Mouse (Mus musculus) lung, embryonic 16.5 days (tissue): Measurements from ENCODE around the gene Dock4. TPM values are rescaled to one million over a fixed set of nuclear protein-coding genes. Genes with fewer than 3 reads are reported as not detected.

Experiments used
- ATAC-seq: fragments of 200-750 bp; cut with Nextera tagmentation; 2 replicates; pipeline ENCODE4 v1.8.0; 2017; ENCODE audit warnings: low read depth, mild to moderate bottlenecking, moderate library complexity
- H3K27ac ChIP-seq: fragments of 300-500 bp; sonication (generic); 2 replicates; pipeline ENCODE4 v1.5.1; 2014; ENCODE audit warnings: mild to moderate bottlenecking, control low read depth, low read length
- H3K27me3 ChIP-seq: fragments of 300-500 bp; sonication (generic); 2 replicates; pipeline ENCODE4 v1.6.1; 2014; ENCODE audit warnings: low read depth, low read length, mixed read lengths; ENCODE audit not compliant: control insufficient read depth, insufficient read depth
- H3K36me3 ChIP-seq: fragments of 300-500 bp; sonication (generic); 2 replicates; pipeline ENCODE4 v1.6.1; 2014; ENCODE audit warnings: low read length; ENCODE audit not compliant: control insufficient read depth, insufficient read depth
- H3K4me1 ChIP-seq: fragments of 300-500 bp; sonication (generic); replicated peaks from 2 replicates; pipeline ENCODE4 v1.6.1; 2014; ENCODE audit warnings: low read length, mixed read lengths; ENCODE audit not compliant: control insufficient read depth, insufficient read depth
- H3K4me2 ChIP-seq: fragments of 300-500 bp; sonication (generic); 2 replicates; pipeline ENCODE4 v1.6.1; 2014; ENCODE audit warnings: low read depth, low read length, control low read depth
- H3K4me3 ChIP-seq: fragments of 300-500 bp; sonication (generic); 2 replicates; pipeline ENCODE4 v1.5.1; 2014; ENCODE audit warnings: mild to moderate bottlenecking, low read length, control low read depth
- H3K9ac ChIP-seq: fragments of 300-500 bp; sonication (generic); 2 replicates; pipeline ENCODE4 v1.6.1; 2014; ENCODE audit warnings: low read length, control low read depth
- H3K9me3 ChIP-seq: fragments of 300-500 bp; sonication (generic); 2 replicates; pipeline ENCODE4 v1.6.1; 2016; ENCODE audit warnings: low read length; ENCODE audit not compliant: control insufficient read depth
- WGBS: fragments of 180-500 bp; shearing (Covaris S2); extraction: QIAGEN DNeasy Blood & Tissue Kit; methylation state at CpG from one replicate; pipeline ENCODE4 v1.1.7; 2014; 5-methylcytosine and 5-hydroxymethylcytosine counted together
- polyA plus RNA-seq: library from polyadenylated mRNA; unstranded; fragments of >200 nt; fragmentation: Nextera tagmentation; extraction: Ambion mirVana; gene quantifications from 2 replicates; pipeline ENCODE4 v1.2.1, GENCODE M21; 2015

Gene Dock4
- polyA plus RNA-seq, 1 experiment from 2014 or later = 28.4 TPM

DNA sequence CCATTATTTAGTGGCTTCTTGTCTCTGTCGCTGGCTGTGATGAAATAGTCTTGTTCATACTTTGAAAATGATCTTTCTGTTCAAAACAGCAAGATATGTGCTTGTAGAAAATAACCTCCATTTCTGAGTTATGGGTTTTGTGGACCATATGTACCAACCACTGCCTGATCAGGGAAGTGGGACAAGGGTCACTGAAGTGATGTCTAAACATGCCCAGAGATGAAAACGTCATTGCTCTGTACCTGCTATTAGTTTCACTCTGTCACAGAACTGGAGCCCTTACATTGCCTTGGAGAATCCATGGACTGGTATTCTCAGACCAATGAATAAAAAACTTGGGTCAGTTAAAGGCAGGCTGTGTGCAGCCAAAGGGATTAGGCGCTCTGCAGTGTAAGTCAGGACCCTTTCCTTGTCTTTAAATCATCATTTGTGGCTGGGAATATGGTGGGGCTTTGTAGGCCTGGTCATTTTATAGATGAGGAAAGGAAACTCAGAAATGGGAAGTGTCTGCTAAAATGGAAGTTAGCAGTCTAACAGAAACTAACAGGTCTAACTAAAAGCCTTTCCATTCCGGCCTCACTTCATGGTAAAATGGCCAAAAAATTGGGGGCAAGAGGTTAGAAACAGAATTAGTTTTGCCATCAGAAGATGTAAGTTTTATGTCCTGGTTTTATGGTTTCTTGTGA is 139.8 kb downstream of the Dock4 start:
- Histone ChIP-seq H3K4me1 (no peaks in the 10 kb centered on the region), H3K27ac (no peak overlapping the region), H3K36me3 (no peaks in the 10 kb centered on the region), H3K9me3 (no peaks in the 10 kb centered on the region), H3K4me3 (no peak overlapping the region), H3K9ac (no peak overlapping the region), H3K27me3 (no peaks in the 10 kb centered on the region), H3K4me2 (no peak overlapping the region)
- no peak for ATAC-seq
- 80% methylated on average over 4 of the region's 4 CpGs for WGBS

DNA sequence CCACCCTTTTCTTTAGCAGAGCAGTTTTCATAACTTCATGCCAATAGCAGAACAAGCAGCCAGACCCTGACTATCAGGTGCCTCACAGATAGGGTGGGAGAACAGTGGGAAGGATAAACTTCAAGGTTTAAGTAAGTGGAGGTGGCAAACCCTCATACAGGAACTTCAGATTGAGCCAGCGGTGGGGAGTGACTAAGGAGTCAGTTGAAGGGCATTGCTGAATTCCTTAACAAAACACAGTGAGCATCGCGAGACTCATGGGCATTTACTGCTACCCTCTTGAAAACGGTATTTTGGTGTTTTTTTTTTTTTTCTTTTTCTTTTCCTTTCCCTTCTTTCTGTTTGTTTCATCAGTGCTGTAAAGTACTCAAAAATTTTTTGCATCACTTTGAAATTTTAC is 148.4 kb downstream of the Dock4 start:
- 55% methylated on average over 4 of the region's 4 CpGs for WGBS
- ATAC-seq = no peak
- H3K9me3 ChIP-seq = no peaks in the 10 kb centered on the region

DNA sequence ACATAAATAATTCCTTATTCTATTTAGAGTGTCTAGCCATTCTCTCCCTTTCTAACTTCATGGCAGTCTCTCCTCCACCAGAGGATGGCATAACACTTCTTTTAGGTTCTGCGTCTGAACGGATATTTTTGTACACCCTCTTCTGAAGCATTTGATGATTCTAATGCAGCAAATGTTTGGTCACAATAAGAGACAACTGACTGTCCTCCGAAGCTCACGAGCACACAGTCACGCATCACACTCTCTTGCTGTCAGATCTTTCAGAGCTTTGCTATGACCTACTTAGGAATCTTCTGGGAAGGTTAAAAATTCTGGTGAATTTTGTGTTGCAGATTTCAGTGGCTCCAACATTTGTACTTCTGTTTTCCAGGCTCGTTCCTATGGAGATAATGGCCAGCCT is 149.7 kb downstream of the Dock4 start:
- ATAC-seq = no peak
- H3K27me3 ChIP-seq = no peaks in the 10 kb centered on the region
- H3K9me3 ChIP-seq = no peaks in the 10 kb centered on the region
- H3K9ac ChIP-seq = no peak overlapping the region
- no peak overlapping the region for H3K27ac ChIP-seq
- no peak overlapping the region for H3K4me2 ChIP-seq
- H3K4me3 ChIP-seq = no peak overlapping the region
- H3K36me3 ChIP-seq = no peaks in the 10 kb centered on the region
- no peaks in the 10 kb centered on the region for H3K4me1 ChIP-seq
- 75% methylated on average over 6 of the region's 6 CpGs for WGBS

More for the DNA sequence above, 148.4 kb downstream of the Dock4 start:
- H3K36me3 ChIP-seq = no peaks in the 10 kb centered on the region
- H3K4me2 ChIP-seq = no peak overlapping the region
- no peak overlapping the region for H3K27ac ChIP-seq
- H3K4me1 ChIP-seq = no peaks in the 10 kb centered on the region
- H3K27me3 ChIP-seq = no peaks in the 10 kb centered on the region
- no peak overlapping the region for H3K4me3 ChIP-seq
- no peak overlapping the region for H3K9ac ChIP-seq

DNA sequence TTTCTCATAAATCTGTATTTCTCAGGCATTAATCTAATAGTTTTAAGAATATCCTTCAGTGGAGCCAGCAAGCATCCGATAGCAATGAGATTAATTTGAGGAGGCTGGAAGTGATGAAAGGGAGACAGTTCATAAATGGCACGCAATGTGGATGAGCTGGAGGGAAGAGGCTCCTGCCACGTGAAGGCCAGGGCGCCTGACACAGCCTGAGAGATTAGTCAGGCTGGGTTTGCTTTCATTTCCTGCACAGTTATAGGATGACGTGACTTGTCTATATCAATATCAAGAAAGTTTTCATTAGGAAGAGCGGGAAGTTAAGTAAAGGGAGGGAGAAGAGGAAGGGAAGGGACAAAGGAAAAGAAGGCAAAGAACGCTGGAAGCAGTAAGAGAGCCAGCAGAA is 150.3 kb downstream of the Dock4 start:
- ATAC-seq = no peak
- no peaks in the 10 kb centered on the region for H3K9me3 ChIP-seq
- WGBS = 60% methylated on average over 7 of the region's 7 CpGs
- H3K9ac ChIP-seq = no peak overlapping the region
- no peak overlapping the region for H3K4me2 ChIP-seq
- no peak overlapping the region for H3K4me3 ChIP-seq
- H3K4me1 ChIP-seq = no peaks in the 10 kb centered on the region
- no peaks in the 10 kb centered on the region for H3K36me3 ChIP-seq
- no peaks in the 10 kb centered on the region for H3K27me3 ChIP-seq
- H3K27ac ChIP-seq = no peak overlapping the region

DNA sequence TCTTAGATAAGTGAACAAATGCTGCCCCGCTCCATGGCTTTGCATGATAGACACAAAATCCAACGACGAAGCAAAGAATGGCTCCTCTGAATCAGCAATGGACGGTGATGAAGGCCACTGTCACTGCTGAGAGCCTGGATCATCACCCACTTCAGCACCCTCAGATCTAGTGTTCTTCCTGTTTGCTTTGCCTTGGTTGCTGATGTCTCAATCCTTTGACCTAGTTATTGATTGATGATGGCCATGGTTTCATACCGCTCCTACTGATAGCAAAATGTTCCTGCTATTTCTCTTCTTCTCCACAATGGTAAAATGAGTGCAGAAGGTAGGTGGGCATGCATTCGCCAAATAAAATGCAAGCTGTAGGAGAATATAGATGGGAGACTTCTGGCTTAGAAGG is 150.7 kb downstream of the Dock4 start:
- H3K27ac ChIP-seq = no peak overlapping the region
- WGBS = 75% methylated on average over 6 of the region's 6 CpGs
- no peak overlapping the region for H3K9ac ChIP-seq
- no peak overlapping the region for H3K4me3 ChIP-seq
- H3K4me2 ChIP-seq = no peak overlapping the region
- no peaks in the 10 kb centered on the region for H3K4me1 ChIP-seq
- H3K36me3 ChIP-seq = no peaks in the 10 kb centered on the region
- H3K9me3 ChIP-seq = no peaks in the 10 kb centered on the region
- ATAC-seq = no peak
- H3K27me3 ChIP-seq = no peaks in the 10 kb centered on the region

DNA sequence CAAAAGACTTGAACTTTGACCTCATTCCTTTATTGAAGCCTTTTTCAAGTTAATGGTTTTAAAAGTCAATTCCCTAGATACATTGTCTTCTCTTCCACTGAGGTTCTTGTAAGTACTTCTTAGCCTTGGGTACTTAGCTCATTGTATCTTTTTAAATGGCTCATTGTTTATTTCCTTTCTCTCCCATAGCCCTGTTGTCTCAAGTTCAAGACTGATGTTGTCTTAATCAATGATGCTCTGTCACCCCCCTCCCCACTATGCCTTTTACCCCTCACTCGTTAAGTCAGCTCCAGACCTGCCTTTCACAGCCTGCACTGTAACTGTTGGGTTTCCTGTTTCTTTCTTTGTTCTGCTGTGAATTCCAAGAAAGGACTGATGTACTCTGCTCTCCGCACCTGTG is 154.2 kb downstream of the Dock4 start:
- WGBS = 54% methylated on average over 2 of the region's 2 CpGs
- H3K36me3 ChIP-seq = no peaks in the 10 kb centered on the region
- no peak overlapping the region for H3K9ac ChIP-seq
- no peaks in the 10 kb centered on the region for H3K9me3 ChIP-seq
- H3K4me3 ChIP-seq = no peak overlapping the region
- no peaks in the 10 kb centered on the region for H3K4me1 ChIP-seq
- H3K4me2 ChIP-seq = no peak overlapping the region
- no peaks in the 10 kb centered on the region for H3K27me3 ChIP-seq
- no peak overlapping the region for H3K27ac ChIP-seq
- ATAC-seq = no peak

DNA sequence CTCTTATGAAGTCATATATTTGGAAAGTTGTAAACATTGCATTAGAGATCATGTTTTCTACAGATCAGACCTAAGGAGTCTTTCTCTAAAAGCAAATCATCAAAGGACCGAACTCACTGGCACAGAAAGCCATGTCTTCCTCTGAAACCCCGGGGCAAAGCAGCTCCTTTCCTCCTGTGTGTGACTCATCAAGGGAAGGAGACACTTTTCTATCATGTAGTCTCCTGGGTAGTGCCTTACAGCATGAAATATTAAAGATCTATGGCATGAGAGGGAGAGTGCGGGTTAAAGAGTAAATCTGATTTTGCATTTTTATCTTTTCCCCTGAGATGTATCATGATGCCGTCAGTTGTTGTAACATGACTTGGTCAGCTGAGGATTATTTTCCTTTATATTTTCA is 159.8 kb downstream of the Dock4 start:
- Histone ChIP-seq H3K4me1 (no peaks in the 10 kb centered on the region), H3K27me3 (no peaks in the 10 kb centered on the region), H3K9ac (no peak overlapping the region), H3K4me2 (no peak overlapping the region), H3K4me3 (no peak overlapping the region), H3K27ac (no peak overlapping the region), H3K9me3 (no peaks in the 10 kb centered on the region), H3K36me3 (no peaks in the 10 kb centered on the region)
- no peak for ATAC-seq
- WGBS = 78% methylated on average over 4 of the region's 4 CpGs

DNA sequence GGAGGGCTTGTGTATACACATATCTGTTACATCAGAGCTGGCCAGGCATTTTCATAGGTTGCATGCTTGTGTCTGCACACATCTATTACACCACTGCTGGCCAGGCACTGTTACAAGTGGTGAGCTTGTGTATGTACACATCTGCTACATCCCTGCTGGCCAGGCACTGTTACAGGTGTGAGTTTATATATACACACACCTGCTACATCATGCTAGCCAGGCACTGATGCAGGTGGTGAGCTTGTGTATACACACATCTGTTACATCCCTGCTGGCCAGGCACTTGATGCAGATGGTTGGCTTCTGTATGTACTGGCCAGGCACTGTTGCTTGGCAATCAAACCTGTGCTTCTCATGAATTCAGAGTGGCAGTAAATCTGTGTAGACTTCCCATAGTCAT is 177.2 kb downstream of the Dock4 start:
- H3K4me1 ChIP-seq = no peaks in the 10 kb centered on the region
- H3K9me3 ChIP-seq = no peaks in the 10 kb centered on the region
- H3K4me3 ChIP-seq = no peak overlapping the region
- no peak for ATAC-seq
- no peak overlapping the region for H3K4me2 ChIP-seq
- H3K27me3 ChIP-seq = no peaks in the 10 kb centered on the region
- no peak overlapping the region for H3K9ac ChIP-seq
- H3K36me3 ChIP-seq = no peaks in the 10 kb centered on the region; the same call in 1 of the 2 replicates
- H3K27ac ChIP-seq = no peak overlapping the region

DNA sequence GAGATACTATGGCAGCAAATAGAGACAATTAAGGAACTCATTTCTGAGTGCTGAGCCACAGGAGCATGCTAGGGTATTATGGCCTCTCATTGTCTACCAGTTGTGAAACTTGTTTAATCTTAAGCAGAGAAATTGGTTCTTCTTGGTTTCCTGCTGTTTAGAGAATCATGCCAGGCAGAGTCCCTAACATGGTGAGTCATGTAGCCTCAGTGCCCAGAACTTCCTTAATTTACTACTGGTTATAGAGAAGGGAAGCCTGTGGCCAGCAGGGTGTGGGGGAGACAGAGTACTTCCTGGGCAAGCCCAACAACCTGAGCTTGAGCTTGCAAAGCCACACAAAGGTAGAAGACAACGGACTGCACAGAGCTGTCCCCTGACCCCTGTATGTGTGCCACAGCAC is 180.8 kb downstream of the Dock4 start:
- no peak overlapping the region for H3K27ac ChIP-seq
- H3K4me3 ChIP-seq = no peak overlapping the region
- 92% methylated on average over 1 of the region's 1 CpGs for WGBS
- no peak overlapping the region for H3K9ac ChIP-seq
- no peaks in the 10 kb centered on the region for H3K4me1 ChIP-seq
- no peaks in the 10 kb centered on the region for H3K27me3 ChIP-seq
- ATAC-seq = no peak
- no peaks in the 10 kb centered on the region for H3K9me3 ChIP-seq
- no peaks in the 10 kb centered on the region; the same call in 1 of the 2 replicates for H3K36me3 ChIP-seq
- no peak overlapping the region for H3K4me2 ChIP-seq

DNA sequence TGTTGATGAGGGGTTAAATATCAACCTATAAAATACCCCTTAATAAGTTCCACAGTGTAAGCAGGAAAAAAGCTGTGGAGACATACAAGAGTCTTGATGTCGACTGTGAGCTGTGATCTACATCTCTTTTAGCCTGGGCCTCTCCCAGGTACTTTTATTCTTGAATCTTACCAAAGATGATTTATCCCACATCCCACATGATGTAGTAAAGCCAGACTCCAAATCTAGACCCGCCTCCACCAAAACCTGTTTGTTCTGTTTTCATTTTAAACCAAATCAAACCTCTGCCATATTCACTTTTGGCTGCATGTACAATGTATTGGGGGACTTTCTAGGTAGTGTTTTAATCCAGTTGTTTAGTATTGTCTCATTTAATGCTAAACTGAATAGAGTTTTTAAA is 187.5 kb downstream of the Dock4 start:
- no peak for ATAC-seq
- no peaks in the 10 kb centered on the region for H3K36me3 ChIP-seq
- H3K4me1 ChIP-seq = no peaks in the 10 kb centered on the region
- no peak overlapping the region for H3K9ac ChIP-seq
- H3K27me3 ChIP-seq = no peaks in the 10 kb centered on the region
- no peaks in the 10 kb centered on the region for H3K9me3 ChIP-seq
- H3K4me2 ChIP-seq = no peak overlapping the region
- H3K27ac ChIP-seq = no peak overlapping the region
- no peak overlapping the region for H3K4me3 ChIP-seq
- 89% methylated on average over 2 of the region's 2 CpGs for WGBS
